Mouse (Mus musculus): ENCODE measurements around the gene Gpx4.

- TF ChIP-seq CTCF (IDR thresholded peaks at IDR 0.05; ENCODE audit: borderline replicate concordance, extremely low read depth, insufficient read depth, insufficient read length) (no peak), POLR2A (IDR thresholded peaks at IDR 0.05; ENCODE audit: borderline replicate concordance, extremely low read depth, insufficient read depth, insufficient read length, poor library complexity, severe bottlenecking) (no peak)
Observed at GRCm38 (mm10) chr10:80098630-80099029, 51.7 kb downstream of the Gpx4 start.

All from brain, embryonic 14.5 days (tissue).